Comparison of ENCODE assay signal across 8 mouse cellular contexts in genomic region chr2:70037221-70037620, GRCm38 (mm10). TPM values are rescaled to one million over a fixed set of nuclear protein-coding genes. Genes with fewer than 3 reads are reported as not detected.
A peak's percentile ranks its signal among the peaks of the same experiment; 100 is the strongest.
DNase-seq lines count a peak whose midpoint lies in the region; ATAC-seq lines count a peak whose summit lies in the region.

No protein-coding gene starts in this region.

- H3K9me3 ChIP-seq in midbrain, embryonic 15.5 days = no peaks in the 10 kb centered on the region
- H3K9me3 ChIP-seq in hindbrain, embryonic 13.5 days = no peaks in the 10 kb centered on the region

- 79% methylated on average over 8 of the region's 8 CpGs for WGBS in midbrain, embryonic 15.5 days
- 78% methylated on average over 8 of the region's 8 CpGs for WGBS in hindbrain, embryonic 13.5 days

- H3K4me1 ChIP-seq in midbrain, embryonic 15.5 days = peaks cover 9% of the 10 kb centered on the region; the same call in 1 of the 2 replicates
- peaks cover 10% of the 10 kb centered on the region for H3K4me1 ChIP-seq in hindbrain, embryonic 13.5 days (replicated peaks)

- peak; percentile 67; the same call in 1 of the 2 replicates for ATAC-seq in erythroblast, adult 5-6 weeks (replicated peaks; ENCODE audit: low FRiP score, poor library complexity, severe bottlenecking)
- no peak for ATAC-seq in cerebellum, adult (ENCODE audit: insufficient number of reproducible peaks, low FRiP score, low TSS enrichment)
- no peak for ATAC-seq in midbrain, embryonic 15.5 days (replicated peaks)
- no peak for ATAC-seq in hindbrain, embryonic 13.5 days (ENCODE audit: low FRiP score)

- H3K27me3 ChIP-seq in midbrain, embryonic 15.5 days (replicated peaks) = no peaks in the 10 kb centered on the region
- no peaks in the 10 kb centered on the region for H3K27me3 ChIP-seq in hindbrain, embryonic 13.5 days

- no peak overlapping the region for H3K9ac ChIP-seq in midbrain, embryonic 15.5 days
- H3K9ac ChIP-seq in hindbrain, embryonic 13.5 days = no peak overlapping the region

- H3K36me3 ChIP-seq in midbrain, embryonic 15.5 days (replicated peaks) = no peaks in the 10 kb centered on the region
- H3K36me3 ChIP-seq in hindbrain, embryonic 13.5 days = no peaks in the 10 kb centered on the region

- no peak overlapping the region for H3K27ac ChIP-seq in midbrain, embryonic 15.5 days
- H3K27ac ChIP-seq in hindbrain, embryonic 13.5 days = no peak overlapping the region

- no peak overlapping the region for H3K4me3 ChIP-seq in midbrain, embryonic 15.5 days
- H3K4me3 ChIP-seq in hindbrain, embryonic 13.5 days = no peak overlapping the region

- H3K4me2 ChIP-seq in midbrain, embryonic 15.5 days = no peak overlapping the region
- no peak overlapping the region for H3K4me2 ChIP-seq in hindbrain, embryonic 13.5 days

- peak; percentile 11 to 34 for DNase-seq in kidney, adult 8-10 months
- no peak for DNase-seq in kidney, adult 11 months
- DNase-seq in ES-CJ7 (ENCODE audit: low read depth, low spot score) = peak; percentile 58
- peak; percentile 35 for DNase-seq in spleen, adult 12 weeks (ENCODE audit: low spot score)

RNA-seq across cellular contexts. Expression of gene Myo3b, which starts 1.7 kb away (rescaled TPM):
- not detected in 2 replicates for total RNA-seq in erythroblast, adult 5-6 weeks (2015; ENCODE audit: low replicate concordance)
- total RNA-seq in erythroblast, adult 5-6 weeks (2017; ENCODE audit: low replicate concordance) = not detected in 2 replicates
- polyA plus RNA-seq in midbrain, embryonic 15.5 days (2015; fragmentation: Nextera tagmentation; extraction: Ambion mirVana) = 0.24 and 0.41 TPM in 2 replicates
- polyA plus RNA-seq in hindbrain, embryonic 13.5 days (2015; fragmentation: Nextera tagmentation; extraction: Ambion mirVana) = 0.12 and 0.39 TPM in 2 replicates
